Mouse (Mus musculus): ENCODE data around the gene Akap2.
"Not testable (repeated sequence)": the region's sequence is repeated elsewhere in the genome, so short reads cannot be mapped to it uniquely, and the experiment has no call there.

Gene Akap2

GRCm38 (mm10) chr4:57879804-57880357, 162.4 kb downstream of the Akap2 start:
- DNase-seq = peak; percentile 82 to 93

GRCm38 (mm10) chr4:57883520-57884421, 166.3 kb downstream of the Akap2 start:
- DNase-seq = peak; percentile 56 to 69

GRCm38 (mm10) chr4:57884511-57884910, 167.1 kb downstream of the Akap2 start:
- DNase-seq = no peak

- DNase-seq = no peak
Measured at GRCm38 (mm10) chr4:57885186-57885585, 167.7 kb downstream of the Akap2 start.

- DNase-seq = peak; percentile 56 to 74
Measured at GRCm38 (mm10) chr4:57886066-57886887, 168.8 kb downstream of the Akap2 start.

- DNase-seq = no peak
Measured at GRCm38 (mm10) chr4:57886888-57887230, 169.4 kb downstream of the Akap2 start.

GRCm38 (mm10) chr4:57888246-57888645, 170.8 kb downstream of the Akap2 start:
- no peak for DNase-seq

- not testable (repeated sequence) for DNase-seq
Measured at GRCm38 (mm10) chr4:57888978-57889377, 171.5 kb downstream of the Akap2 start.

GRCm38 (mm10) chr4:57889773-57890172, 172.3 kb downstream of the Akap2 start:
- DNase-seq = no peak

- DNase-seq = no peak
Measured at GRCm38 (mm10) chr4:57892001-57892586, 174.6 kb downstream of the Akap2 start.

- no peak for DNase-seq
Measured at GRCm38 (mm10) chr4:57895140-57895539, 177.7 kb downstream of the Akap2 start.

- DNase-seq = peak in 1 of 2 experiments; percentile 18
Measured at GRCm38 (mm10) chr4:57895902-57896301, 178.4 kb downstream of the Akap2 start.

- DNase-seq = peak in 1 of 2 experiments; percentile 6
Measured at GRCm38 (mm10) chr4:57896631-57897030, 179.2 kb downstream of the Akap2 start.

GRCm38 (mm10) chr4:57901210-57901609, 183.8 kb downstream of the Akap2 start:
- DNase-seq = peak; percentile 63 to 65

- no peak for DNase-seq
Measured at GRCm38 (mm10) chr4:57902619-57903018, 185.2 kb downstream of the Akap2 start.

- DNase-seq = peak; percentile 67 to 82
Measured at GRCm38 (mm10) chr4:57904211-57904610, 186.8 kb downstream of the Akap2 start.

- peak; percentile 72 to 75 for DNase-seq
Measured at GRCm38 (mm10) chr4:57904638-57905037, 187.2 kb downstream of the Akap2 start.

- no peak for DNase-seq
Measured at GRCm38 (mm10) chr4:57906708-57907107, 189.3 kb downstream of the Akap2 start.

GRCm38 (mm10) chr4:57908860-57909259, 191.4 kb downstream of the Akap2 start:
- no peak for DNase-seq

GRCm38 (mm10) chr4:57913021-57913420, 195.6 kb downstream of the Akap2 start:
- peak; percentile 28 to 49 for DNase-seq

- peak in 1 of 2 experiments; percentile 52 for DNase-seq
Measured at GRCm38 (mm10) chr4:57914193-57915190, 197.0 kb downstream of the Akap2 start.
